Mouse (Mus musculus) mature B cell (primary cell): ENCODE results near the gene Nat9.

ENCODE experiments used
- in situ Hi-C: fragments of 300-500 bp; cut with MboI; formaldehyde crosslinking; loops from 2 replicates; pipeline ENCODE4 v1.14.3; 2019

Gene Nat9

DNA sequence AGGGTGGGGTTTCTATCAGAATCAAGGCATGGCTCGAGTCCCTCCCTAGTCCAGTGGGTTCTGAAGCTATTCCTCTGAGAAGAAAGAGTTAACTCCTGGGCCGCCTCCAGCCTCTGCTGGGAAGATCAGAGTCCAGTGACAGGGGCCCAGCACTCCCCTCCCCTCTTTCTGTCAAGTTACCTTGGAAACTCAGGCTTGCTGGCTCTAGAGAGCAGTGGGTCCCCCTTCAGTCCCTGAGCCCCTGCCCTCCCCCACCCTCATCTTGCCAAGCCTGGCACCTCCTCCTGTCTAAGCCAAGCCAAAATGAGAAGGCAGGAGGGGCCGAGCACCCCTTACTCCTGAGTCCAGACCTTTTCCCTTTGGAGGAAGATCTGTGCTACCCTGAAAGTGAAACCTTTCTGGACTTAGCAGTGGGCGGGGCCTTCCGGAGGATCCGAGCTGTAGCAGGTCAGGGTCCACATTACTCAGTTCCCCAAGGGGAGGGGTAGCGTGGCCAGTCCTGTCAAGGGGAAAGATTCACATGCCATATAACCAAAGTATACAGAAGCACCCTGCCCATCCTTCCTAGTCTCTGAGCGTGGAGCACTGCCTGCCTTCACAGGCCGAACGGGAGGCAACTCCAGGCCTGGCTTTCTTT, 10.0 kb downstream of the Nat9 start:
- in situ Hi-C loops: no loop called here

DNA sequence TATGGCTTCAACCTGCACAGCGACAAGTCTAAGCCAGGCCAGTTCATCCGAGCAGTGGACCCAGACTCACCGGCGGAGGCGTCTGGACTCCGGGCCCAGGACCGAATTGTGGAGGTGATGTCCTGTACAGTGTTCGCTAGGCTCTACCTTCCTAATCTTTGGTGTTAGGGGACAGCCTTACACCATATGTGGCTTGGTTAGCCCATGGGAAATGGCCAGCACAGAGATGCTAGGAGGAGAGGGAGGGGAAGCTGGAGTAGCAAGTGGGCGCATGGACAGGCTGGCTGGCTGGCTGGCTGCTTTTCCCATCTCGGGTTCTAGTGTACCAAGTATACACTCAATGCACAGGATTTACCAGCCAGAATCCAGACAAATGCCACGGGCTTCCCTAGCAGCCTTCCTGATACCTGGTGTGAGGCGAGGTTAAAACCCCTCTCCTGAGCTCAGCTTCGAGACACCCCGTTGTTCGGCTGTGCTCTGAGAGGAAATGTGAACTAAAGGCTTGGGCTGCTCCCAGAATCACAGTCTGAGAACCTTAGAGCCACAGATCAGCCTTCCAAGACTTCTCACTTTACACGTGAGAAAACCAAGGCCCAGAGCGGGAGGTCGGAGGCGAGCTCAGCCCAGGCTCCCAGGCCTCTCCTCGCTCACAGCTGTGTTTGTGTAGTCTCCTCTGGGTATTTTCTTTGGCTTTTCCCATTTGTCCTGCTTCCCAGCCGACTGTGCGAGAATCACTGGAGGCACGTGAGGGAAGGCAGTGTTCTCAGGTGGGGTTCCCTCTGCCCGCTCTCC, 11.1 kb downstream of the Nat9 start:
- in situ Hi-C loops: no loop called here

DNA sequence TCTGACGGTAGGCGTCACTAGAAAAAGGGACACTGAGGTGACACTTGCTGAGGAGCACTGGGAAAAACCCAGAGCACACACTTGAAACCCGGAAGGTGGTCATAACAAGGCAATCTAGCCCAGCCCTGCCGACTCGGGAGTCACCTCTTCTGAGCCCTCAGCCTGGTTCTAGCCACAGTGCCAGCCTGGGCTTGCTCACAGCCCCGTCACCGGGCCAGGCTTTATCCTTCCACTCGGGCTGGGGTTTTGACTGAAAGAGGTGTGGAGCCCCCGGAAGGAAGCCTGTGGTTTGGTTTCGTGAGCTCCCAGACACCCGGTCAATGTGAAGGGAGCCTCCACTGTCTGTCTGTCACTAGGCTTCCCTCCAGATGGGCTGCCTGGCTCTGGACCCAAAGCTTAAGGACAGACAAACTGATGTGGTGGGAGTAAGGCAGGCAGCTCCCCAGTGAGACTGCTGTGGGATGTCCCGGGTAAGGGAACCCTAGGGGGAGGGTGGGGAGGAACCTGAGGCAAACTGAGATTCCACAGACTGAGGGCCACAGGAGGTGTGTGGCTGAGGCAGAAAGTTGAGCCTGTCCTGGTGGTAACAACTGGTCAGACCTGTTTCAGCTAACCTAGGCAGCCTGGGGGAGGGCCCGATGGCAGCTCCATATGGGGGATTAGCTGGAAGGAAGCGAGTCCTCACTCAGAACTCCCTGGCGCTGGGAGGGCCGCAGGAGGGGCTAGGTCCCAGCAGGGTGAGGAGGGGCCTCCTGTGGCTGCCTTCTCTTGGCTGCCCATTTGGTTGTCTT, 13.9 kb downstream of the Nat9 start:
- in situ Hi-C loops: no loop called here

DNA sequence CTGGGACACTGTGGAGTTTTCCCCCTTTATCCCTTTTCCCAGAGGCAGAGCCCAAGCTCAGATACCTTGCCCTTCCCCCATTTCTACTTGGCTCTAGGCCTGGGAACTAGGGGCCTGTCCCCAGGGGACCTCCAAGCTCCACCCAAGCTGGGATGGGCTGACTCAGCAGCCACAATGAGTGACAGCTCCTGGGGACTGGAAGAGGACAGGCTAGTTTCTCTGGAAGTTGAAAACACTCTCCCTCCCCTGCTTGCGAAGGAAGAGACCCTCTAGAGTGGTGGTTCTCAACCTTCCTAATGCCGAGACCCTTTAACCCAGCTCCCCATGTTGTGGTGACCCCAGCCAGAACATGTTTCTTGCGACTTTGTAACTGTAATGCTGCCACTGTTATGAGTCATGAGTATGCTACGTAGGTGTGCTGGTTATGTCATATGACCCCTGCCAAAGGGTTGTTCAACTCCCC, 14.8 kb downstream of the Nat9 start:
- in situ Hi-C loops: no loop called here

DNA sequence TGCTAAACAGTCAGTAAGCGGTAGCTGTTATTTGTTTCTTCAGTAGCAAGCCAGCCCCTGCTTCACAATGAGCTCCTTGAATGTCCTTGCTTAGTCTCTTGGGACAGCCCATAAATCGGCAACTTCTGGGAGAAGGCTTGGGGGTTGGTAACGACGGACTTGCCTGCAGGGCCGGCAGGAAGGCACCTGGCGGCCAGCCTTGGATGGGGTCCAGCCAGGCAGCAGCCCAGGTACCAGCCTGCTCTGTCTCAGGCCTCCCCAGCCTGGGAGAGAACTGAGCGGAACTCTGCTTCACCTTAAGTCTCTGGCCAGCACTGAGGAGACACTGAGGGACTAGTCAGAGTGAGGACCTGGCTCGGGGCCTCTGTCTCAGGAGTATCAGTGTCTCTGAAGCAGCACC, 16.5 kb downstream of the Nat9 start:
- in situ Hi-C loops: no loop called here

DNA sequence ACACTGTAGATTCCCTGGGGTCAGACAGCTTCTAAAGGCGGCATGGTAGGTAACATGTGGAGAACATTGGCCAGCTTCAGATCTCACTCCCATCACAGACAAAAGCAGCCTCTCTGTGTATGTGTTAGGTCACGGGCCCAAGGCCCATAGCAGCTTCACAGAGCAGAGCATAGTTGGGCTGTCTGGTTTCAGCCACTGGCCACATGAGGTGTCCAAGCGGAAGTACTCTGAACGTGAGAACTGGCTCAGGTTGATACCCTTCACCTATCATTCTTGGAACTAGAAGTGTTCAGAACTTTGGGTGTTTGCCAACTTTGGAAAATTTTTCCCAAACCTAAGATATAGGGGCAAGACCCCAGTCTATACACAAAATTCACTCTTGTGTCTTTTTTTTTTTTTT, 18.2 kb downstream of the Nat9 start:
- in situ Hi-C loops: no loop called here

DNA sequence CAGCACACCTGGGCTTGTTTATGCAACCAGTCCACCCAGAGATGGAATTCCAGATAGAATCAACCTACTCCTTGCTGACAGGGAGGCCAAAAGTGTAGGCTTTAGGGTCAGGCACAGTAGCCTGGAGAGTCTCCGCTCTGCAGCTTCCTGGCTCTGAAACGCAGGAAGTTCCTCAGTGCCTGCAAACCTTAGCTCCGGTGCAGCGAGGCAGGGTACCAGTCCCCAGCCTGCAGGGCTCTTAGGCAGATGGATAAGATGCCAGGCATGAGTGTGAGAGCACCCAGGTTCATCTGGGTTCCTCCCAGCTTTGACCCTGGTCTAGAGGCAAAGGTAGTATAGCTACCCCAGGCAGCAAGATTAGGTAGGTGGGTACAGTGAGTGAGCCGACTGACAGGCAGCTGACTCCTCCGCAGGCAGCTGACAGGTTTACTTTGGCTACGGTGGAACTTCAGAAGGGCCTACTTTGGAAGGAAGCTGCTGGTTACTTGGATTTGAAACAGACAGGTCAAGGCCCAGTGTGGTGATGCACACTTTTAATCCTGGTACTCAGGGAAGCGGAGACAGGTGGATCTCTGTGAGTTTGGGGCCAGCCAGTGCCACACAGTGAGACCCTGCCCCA, 19.9 kb downstream of the Nat9 start:
- in situ Hi-C loops: no loop called here

DNA sequence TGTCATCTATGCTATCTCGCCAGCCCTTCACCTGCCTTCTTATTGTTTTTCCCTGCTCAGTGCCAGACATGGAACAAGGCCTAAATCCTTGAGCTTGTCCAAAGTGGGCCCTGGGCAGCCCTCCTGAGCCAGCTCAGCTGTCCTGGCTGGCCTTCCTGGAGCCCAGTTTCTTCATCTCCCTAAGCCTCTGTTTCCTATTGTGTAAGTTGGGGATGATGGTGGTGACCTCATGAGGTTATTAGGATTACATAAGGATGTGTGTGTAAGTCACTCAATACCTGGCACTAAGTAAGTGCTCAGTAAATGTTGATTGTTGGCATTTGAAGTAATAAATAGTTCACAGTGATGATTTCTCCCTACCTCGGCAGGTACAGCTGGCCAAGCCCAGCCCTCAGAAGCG, 20.9 kb downstream of the Nat9 start:
- in situ Hi-C loops: no loop called here

DNA sequence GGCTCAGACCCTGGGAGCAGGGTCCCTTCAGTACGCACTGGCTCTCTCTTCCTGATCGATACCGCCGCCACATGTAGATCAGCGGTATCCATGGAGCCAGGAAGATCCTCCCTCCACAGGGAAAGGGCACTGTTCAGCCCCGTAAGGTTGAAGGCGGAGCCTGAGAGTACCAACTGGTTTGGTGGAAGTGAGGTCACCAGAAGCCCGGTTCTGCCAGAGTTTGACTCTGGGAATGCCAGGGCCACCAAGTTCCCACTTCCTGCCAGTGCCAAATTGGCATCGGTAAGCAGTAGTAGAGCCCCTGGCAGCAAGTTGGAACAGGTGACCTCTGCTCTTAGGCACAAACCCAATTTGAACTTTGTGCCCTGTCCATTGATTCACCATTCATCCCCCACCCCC, 22.7 kb downstream of the Nat9 start:
- in situ Hi-C loops: no loop called here

DNA sequence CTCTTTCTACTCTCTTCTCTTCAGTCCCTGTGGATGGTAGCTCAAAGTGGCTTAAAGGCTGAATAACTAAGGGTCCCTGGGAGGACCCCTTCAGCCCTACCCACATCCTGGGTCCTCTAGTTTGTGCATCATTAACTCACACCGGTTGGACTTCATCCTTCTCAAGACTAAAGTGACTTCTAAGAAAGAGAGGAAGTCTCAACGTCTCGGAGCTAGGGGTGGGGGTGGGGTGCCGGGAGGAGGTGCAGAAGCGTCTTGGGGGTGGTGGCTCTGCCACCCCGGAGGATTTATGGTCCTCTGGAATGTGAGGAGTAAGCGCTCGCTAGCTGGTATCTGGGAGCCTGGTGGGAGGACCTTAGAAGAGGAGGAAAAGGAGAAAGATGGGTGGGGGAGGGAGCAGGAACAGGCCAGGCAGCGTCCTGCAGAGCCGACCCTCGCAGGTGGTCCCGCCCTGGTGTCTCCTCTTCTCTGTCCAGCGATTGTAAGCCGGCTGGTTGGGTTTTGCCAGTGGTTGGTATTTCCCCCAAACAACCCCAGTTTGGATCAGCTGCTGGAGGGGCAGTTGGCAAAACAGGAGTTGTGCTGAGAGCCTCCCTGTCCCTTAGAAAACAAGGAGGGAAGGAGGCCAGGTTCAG, 23.2 kb downstream of the Nat9 start:
- in situ Hi-C loops: no loop called here

DNA sequence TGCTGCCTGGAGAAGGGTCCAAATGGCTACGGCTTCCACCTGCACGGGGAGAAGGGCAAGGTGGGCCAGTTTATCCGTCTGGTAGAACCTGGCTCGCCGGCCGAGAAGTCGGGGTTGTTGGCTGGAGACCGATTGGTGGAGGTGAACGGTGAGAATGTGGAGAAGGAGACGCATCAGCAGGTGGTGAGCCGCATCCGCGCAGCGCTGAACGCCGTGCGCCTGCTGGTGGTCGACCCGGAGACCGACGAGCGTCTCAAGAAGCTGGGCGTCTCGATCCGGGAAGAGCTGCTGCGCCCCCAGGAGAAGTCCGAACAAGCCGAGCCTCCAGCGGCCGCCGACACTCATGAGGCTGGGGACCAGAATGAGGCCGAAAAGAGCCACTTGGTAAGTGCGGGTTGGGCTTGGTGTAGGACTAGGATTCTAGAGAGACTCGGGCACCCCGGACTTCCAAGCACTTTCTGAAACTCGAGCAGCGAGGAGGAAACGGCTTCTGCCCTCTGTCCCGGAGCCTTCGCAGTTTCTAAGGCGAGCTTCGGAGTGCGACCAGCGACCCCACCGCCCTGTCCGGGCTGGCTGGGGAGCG, 24.0 kb downstream of the Nat9 start:
- in situ Hi-C loops: no loop called here

DNA sequence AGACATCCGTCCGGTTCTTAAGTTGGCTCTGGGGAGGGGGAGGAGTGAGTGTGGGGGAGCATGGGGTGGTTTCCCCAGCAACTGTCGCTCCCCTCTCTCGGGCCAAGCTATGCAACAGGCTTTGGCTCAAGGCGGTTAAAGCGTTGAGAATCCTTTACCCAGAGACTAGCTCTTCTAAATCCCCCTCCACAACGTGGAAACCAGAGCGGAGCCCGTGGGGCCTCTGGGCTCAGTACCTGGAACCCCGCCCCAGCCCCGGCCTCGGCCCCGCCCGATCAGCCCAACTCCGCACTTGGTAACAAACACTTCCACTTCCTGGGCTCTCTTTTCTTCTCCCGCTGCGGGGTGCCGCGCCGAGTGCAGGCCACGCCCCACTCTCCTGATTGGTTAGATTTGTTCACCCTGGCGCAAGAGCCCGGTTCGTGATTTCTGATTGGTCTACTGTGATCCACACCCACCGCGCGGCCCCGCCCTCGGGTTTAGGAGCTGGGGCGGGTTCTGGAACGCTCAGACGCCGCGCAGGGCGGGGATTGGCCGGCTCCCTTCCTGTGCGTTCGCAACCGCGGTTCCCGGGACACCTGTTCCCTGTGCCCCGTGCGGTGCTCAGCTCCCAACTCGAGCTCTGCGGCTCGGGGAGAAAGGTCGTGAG, 24.7 kb downstream of the Nat9 start, which contains the start of gene Slc9a3r1:
Slc9a3r1 (plus strand) TSS at position 510 of the 649 bp plus-strand sequence.
- in situ Hi-C loops: no loop called here

DNA sequence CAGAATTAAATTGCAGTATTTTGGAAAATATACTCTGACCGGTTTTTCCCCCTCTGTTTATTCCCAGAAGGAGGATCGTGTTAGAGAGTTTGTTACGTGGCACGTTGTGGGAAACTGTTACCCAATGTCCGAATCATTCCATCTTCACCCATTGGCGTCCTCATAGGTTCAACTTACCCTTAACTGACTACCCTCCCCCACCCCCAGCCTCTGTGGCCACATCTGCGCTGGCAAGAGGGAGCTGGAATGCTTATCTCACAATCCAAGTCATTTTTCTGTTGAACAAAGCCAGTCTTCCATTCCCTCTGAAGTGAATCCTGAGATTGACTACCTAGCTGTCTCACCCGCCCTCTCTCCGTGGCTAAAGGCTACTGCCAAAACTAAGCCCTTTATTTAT, 25.5 kb downstream of the Nat9 start:
- in situ Hi-C loops: no loop called here

DNA sequence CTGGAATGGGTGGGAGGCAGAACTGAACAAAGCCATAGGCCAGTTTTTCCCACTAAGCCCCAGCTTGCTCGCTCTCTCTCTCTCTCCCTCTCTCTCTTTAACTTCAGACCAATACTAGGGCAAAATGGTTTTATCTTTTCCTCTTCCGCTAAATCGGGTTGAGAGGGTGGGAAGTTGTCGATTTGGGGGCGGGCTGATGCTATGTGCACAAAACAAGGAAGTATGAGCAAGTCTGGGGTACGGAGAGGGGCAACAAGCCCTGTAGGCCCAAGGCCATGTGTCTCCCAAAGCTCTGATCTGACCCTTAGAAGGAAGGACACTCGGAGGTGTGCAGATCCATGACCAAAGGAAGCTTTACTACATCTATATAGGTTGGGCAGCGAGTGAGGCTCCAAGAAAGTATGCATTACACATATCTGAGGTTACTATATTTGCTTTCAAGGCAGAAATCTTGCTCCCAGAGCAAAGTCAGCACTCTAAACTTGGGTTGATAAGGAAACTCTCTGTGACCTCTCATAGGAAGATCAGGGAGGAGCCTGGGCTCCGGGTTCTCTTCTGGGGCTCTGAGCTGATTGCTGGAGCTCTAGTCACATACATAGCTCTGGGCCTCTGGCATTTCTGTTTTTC, 26.0 kb downstream of the Nat9 start:
- in situ Hi-C loops: no loop called here

DNA sequence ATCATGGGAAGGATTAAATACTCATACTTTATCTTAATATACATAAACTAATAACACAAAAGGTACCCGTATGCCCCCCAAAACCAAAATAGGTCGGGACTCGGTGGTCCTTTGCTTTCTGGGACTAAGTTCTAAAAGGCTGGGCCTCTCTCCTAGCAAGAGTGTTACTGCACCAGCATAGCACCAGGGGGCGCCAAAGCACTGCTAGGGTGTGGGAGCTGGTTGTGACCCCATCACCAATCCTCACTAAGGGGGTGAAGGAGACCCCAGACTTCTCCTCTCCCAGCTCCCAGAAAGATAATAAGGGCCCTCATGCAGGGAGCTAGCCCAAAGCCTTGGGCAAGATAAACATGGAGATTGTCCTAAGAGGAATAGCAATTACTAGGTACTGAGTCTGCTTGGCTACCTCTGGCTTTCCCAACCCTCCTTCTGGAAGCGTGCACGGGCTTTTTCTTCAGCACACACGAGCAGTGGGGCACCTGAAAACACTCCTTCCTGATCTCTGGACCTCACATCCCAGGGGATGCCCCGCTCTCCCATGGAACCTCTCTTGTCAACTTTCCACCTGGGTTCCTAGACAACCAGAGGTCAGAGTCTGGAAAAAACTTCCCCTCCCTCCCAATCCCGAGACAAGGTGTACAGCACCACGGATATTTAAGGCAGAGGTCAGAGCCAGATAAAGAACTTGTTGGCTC, 26.6 kb downstream of the Nat9 start:
- in situ Hi-C loops: no loop called here

DNA sequence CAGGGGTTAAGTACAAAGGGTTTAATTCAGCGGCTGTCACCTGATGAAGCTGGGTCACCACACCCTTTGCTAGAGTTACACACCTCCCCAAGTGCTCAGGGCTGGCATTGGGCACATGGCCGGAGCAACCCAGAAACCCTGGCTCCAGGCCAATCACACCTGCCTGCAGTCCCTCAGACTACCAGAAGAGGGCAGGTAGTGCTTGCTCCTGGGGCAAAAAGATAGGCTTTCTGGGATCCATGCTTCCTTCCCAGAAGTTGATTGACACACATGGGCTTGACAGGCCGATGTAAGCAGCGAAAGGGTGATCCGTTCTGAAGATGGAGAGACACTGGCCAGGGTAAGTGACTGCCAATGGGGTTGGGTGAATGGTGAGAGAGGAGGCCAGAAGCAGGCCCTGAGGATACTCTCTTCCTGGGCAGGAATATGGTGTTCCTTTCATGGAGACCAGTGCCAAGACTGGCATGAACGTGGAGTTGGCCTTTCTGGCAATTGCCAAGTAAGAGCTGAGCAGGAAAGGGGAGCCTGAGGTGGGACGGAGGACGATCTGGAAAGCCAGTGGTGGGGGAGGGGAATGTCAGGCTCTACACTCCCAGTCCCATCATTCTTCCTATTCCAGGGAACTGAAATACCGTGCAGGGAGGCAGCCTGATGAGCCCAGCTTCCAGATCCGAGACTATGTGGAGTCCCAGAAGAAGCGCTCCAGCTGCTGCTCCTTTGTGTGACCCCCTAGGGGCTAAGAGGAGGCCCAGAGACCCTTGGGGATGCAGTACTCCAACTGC, 27.5 kb downstream of the Nat9 start:
- in situ Hi-C loops: no loop called here

DNA sequence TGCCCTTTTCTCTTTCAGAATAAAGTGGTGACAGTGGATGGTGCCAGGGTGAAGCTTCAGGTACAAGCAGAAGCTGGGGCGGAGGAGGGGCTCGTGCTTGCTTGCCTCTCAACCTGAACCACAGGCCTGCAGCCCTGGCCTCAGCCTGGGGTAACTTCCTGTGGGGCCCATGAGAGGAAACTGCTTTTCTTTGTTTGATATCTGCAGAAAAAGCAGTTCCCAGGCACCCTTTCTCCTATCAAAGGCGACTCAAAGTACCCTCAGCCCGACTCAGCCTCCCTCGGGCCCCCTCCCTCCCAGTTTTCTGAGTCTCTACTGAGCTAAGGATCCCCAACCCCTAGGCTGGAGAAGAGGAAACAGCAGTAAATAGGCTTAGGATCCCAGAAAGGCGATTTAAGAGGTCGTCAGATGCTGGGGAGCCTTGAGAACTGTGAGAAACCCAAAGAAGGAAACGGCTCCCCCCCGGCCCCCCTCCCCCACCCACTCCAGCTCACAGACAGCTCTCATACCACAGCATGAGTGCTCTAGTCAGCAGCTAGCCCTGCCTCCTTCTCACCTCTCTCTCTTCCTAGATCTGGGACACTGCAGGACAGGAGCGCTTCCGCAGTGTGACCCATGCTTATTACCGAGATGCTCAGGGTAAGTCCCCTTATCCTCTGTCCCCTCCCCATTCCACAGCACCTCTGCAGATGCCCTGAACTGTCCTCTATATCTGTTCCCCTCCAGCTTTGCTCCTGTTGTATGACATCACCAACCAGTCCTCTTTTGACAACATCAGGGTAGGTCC, 29.5 kb downstream of the Nat9 start:
- in situ Hi-C loops: loop anchor here (5.0 kb wide), 1 partner anchor 76 kb away; no protein-coding TSS in a partner anchor

DNA sequence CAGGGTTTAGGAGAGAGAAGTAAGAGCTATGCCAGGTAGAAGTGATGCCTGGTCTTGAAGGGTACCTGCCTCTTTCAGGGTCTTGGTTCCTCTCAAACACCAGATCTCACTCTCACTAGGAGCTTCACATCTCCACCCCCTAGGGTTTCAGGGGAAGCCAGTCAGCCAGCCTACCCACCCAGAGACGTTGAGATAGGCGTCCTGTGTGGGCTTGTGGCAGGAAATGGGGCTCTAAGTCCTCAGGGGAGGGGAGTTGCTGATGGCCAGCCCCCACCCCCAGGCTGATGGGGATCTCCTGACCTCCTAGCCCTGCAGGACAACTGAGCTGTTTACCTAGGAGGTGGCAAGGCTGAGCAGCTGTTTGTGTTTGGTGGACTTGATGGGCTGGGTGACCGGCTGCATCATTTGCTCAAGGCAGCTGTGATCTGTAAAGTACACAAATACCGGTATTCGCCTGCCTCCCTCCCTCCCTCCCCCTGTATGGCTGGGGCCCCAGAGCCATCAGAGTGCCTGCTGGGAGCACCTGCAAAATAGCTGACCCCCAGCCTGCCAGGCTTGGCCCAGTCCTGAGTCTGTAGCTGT, 32.5 kb downstream of the Nat9 start:
- in situ Hi-C loops: loop anchor here (5.0 kb wide), 1 partner anchor 73 kb away; no protein-coding TSS in a partner anchor
